Mouse (Mus musculus) fibroblast of lung, adult 2 months (primary cell): ENCODE measurements around the gene Naglu.
A peak's percentile ranks its signal among the peaks of the same experiment; 100 is the strongest.

Experiments used
- DNase-seq: peaks from one replicate; pipeline ENCODE4 v3.0.0-alpha.2; 2011; ENCODE audit warnings: low read depth

Naglu gene

DNA sequence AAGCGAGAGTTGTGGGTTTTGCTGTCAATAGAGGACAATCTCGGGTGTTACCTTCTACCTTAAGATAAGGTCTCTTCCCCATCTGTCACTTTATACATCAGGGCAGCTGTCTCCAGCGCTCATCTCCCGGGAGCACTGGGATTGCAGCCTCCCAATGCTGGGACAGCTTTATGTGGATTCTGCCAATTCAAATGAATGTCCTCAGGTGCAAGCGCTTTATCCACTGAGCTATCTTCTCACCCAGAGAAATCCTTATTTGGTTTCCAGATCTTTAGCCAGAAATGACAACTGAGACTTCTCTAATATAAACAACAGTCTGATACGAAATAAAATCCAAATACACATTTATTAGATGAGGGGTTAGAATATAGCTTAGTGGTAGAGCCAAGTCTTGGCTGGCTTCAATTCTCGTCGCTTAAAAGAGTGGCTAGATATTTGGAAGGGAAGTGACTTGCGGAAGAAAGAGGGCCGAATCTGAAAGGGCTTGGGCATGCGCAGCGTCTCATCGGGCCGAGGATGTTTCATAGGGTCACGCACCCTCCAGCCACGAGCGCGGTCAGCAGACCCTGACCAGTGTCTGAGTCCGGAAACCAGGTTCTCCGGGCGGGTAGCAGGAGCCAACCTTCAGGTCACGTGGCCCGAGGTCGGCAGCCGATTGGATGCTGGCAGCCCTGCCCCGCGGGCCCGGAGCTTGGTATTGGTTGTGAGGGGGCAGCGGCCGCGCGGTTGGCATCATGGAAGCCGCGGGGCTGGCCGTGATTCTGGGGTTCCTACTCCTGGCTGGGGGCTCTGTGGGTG, at the start of gene Naglu:
Gene Naglu (plus strand): TSS at position 622 of the 798 bp plus-strand sequence.
- DNase-seq: peak; percentile 87

DNA sequence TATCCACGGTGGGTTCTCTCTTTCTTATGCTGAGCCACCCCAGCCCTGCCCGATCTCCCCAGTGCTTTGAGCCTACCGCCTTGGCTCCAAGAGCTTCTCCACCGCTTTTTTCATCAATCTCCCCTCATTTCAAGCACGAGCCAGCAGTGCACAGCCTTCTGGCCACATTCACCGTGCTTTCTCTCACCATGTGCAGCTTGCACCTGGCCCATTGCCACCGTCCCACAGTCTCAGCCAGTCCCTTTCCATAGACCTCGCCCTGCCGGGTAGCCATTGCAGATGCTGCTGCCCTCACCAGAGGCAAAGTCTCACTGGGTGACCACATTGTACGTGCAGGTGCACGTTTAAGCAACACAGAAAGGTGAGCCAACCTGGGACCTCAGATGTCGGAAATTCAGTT, 46.4 kb upstream of the Naglu start:
- DNase-seq: no peak

DNA sequence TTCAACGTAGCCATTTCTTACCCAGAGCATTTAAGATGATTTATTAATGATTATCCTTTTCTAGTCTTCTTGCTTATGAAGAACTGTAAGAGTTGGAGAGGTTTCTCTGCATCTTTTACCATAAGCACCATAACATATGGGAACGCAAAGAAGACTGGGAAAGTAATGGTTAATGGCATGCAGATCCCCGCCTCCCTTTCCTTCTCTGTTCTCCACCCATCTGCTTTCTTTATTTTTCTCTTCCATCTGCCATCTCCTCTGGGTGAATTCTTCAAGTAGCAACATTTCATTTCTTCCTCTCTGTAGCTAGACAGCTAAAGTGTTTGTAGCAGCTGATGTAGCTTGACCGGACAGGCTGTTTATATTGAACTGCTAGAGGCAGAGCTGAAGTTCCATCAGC, 45.8 kb upstream of the Naglu start:
- no peak for DNase-seq

DNA sequence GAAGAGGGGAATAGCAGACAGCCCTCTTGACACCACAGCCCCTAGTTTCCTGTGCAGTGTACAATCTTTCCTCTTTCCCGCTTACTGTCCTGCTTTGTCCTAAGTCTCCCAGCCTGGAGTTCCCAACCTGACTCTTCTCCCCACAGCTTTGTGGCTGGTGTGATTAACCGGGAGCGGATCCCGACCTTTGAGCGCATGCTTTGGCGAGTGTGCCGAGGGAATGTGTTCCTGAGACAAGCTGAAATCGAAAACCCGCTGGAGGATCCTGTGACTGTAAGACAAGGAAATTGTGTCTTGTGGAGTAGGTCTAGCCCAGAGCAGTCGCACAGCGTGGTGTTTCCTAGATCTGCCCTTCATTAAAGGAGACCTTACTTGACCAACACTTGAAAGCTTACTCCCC, 42.7 kb upstream of the Naglu start:
- DNase-seq: no peak

DNA sequence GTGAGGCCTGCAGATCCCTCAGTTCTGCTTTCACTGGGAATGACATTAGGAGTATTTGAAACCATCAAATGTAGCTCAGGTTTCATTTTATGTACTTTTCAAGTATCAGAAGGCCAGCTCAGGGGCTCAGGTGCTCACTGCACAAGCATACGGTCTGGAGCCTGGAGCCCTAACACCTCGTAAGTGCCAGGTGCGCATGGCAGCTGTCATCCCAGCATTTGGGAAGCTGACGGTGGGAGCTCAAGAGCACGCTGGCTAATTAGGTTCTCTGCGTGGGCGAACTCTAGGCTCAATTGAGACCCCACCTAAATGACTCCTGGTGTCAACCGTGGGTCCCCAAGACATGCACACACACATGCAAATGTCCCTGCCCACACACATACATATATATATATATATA, 40.5 kb upstream of the Naglu start:
- DNase-seq: no peak

DNA sequence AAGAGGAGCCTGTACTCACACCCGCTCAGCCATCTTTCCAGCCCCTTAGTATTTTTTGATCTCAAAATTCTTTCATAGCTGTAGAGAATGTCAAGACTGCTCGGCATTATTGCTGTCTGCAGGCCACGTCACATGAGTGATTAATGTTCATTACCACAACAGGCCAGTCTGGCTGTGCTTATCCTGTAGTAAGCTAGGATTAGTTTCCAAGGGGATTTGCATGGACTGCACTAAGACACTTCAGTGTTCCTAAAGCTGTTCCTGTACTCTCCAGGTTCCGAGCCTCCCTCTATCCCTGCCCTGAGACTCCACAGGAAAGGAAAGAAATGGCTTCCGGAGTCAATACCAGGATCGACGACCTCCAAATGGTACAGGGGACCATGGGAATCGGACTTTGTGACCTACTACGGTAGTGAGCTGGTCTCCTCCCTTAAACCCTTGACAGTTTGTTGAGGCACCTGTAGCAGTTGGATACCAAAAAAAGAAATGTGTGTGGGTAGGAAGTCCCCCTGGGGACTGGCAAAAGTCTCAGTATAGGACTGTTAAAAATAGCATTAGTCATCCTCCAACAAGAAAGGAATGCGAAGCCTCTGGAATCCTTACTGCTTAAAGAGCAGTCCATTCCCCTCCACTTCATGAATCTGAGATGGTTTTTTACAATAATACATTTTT, 39.5 kb upstream of the Naglu start:
- no peak for DNase-seq

DNA sequence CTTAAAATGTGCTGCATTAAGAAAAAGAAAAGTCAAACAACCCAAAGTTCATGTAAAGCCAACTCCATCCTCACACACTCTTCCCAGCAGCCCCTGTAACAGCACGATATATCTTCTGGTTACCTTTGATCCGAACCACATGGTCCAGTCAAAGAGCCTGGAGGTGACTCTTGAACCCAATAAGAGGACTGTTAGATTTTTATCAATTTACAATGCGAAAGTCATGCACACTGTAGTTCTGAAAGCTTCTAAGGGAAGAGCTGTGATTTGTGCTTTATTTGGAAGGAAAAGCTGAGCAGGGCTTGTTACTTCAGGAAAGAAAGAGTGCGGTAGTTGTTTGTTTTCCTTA, 39.0 kb upstream of the Naglu start:
- no peak for DNase-seq

DNA sequence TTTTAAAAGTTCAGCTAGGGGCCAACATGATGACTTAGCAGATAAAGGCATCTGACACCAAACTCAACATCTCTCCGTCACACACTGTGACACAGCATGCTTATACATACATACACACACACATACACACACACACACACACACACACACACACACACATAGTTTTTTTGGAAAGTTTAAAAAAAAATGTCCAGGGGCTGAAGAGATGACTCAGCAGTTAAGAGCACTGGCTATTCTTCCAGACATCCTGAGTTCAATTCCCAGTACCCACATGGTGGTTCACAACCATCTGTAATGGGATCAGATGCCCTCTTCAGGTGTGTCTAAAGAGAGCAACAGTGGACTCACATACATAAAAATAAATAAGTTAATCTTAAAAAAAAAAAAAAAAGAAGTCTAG, 38.3 kb upstream of the Naglu start:
- DNase-seq: no peak

DNA sequence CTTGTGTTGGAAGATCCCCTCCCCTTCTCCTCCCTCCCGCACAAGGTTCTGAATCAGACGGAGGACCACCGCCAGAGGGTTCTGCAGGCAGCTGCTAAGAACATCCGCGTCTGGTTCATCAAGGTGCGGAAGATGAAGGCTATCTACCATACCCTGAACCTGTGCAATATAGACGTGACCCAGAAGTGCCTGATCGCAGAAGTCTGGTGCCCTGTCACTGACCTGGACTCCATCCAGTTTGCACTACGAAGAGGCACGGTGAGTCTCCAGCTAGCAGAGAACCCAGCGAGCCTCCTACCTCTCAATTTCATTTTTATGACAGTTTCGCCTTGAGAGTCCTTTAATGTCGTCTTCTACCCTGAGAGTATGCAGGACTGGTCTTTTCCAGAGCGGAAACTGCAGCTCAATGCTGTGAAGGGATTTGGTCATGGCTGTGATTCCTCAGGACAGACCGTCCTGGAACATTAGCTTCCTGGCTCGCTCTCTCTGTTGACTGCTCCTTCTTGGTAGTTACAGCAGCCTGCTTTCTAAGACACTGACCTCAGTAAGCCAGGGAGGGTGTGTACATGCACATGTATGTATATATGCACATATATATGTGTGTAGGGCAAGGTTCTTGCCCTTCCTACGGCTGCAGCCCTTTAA, 35.8 kb upstream of the Naglu start:
- no peak for DNase-seq

DNA sequence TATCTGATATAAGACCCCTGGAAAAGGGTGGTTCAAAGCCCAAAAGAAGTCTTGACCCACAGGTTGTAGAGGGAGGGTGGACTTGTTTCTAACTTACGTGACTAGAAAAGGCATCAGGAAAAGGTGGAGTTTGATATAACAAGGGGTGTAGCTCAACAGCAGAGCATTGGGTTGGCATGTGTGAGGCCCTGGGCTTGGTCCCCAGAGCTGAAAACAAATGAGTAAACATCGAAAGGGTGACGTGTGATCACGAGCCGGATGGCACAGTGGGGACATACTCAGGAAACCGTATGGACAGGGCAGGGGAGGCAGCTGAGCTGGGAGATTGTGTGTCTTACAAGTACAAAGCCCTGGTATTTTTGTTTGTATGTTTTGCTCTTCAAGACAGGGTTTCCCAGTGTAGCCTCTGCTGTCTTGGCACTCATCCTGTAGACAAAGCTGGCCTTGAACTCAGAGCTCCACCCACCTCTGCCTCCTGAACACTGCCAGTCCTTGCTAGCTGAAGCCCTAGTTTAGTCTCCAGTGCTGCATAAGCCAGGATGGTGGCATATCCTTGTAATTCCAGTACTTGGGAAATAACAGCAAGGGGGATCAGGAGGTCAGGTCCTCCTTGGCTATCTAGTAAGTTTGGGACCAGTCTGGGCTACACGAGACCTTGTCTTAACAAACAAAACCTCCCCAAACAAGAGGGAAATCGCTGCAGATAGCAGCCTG, 35.0 kb upstream of the Naglu start:
- no peak for DNase-seq

DNA sequence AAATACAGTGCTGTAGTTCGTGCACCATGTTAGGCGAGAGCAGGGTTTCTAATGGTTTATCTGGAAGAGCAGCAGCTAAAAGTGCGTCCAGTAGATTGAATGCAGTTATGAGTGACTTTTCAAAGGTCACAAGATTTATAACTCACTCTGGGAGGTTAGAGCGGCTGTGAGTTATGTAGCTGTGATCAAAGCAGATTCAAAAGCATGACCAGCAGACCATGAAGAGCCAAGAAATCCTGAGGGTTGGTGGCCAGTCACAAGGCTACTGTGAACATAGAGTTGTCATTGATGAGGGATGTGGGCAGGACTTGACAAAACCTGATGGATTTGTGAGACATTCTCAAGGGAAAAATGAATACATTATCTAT, 34.5 kb upstream of the Naglu start:
- no peak for DNase-seq

DNA sequence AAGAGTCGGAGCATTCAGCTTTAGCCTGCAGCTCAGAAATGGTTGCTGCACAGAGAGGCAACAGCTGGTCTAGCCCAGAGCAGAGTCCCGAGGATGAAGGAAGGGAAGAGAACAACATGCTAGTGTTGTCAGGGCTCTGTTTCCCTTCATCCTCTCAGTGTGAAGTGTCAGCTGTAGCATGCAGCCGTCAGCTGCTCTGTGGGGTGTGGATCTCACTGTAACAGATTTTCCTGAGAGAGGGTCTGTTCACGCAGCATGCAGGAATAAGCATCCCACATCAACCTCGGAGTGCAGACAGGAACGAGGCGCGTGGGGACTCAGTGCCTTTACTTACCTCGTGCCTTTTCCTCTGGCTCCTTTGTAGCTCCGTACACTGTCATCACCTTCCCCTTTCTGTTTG, 32.0 kb upstream of the Naglu start:
- no peak for DNase-seq

DNA sequence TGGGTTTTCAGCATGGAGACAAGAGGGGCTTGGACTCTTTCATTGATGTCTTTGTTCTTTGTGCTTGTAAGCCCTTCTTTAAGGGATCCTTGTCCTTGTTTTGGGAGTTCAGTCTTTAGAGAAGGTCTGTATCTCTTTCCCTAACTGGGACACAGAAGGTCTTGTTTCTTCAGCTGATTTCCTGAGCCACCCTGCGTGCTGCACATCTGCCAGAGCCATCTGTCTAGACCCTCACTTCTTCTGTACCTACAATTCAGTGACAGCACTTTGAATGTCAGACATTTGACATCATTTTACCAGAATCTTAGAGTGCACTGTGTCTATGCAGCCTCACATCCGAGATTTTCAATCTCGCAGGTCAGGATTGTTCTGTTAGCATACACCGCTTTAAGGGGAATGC, 24.0 kb upstream of the Naglu start:
- DNase-seq: no peak

DNA sequence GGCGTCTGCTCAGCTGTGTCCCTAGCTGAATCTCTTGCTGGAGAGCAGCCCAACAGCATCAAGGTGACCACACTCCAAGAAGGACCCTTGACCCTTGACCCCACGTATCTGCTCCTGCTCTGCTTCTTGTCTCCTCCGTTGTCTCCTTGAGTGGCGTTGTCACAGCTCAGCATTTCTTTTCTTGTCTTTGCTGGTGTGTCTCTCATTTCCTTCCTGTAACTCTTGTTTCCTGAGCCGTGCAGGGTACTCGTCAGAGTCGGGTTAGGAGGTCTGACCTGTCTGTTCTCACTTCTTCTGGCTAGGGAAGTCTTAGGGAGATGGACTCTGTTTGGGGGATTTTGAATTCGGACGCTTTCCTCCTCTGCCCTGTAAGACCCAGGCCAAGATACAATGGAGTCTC, 23.4 kb upstream of the Naglu start:
- DNase-seq: no peak

DNA sequence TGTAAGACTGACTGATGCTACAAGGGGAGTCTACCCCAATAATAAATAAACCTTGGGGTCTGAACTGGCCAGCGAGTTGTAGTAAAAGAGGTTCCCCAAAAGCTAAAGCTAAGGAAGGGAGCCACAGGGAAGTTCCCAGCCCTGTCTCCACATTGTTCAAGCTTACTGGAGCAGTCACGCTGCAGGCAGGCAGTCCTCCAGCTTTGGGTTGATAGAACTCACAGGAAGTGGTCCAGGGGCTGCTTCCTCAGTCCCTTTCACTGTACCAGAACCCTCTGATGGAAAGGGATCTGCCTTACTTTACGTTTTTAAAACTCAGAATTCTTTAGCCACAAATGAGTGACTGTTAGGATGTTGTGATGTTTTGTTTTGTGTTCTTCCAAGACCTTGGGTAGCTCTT, 22.3 kb upstream of the Naglu start:
- DNase-seq: no peak

DNA sequence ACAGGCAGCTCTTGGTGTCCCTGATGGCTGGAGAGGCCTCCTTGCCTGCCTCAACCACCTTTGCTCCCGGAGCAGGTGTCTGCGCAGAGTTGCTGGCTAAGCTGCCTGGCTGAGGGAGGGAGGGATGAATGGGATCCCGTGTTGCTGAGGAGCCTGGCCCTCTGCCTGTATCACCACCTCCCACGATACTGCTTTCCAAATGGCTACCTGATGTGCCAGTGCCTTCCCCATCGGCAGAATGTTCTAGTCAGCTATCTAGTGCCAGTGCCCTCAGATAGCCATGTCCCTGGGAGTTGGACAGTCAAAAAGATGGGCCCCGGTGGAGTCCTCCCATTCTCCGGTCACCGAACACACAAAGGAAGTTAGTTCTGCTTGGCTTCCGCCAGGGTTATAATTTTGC, 19.5 kb upstream of the Naglu start:
- DNase-seq: no peak

DNA sequence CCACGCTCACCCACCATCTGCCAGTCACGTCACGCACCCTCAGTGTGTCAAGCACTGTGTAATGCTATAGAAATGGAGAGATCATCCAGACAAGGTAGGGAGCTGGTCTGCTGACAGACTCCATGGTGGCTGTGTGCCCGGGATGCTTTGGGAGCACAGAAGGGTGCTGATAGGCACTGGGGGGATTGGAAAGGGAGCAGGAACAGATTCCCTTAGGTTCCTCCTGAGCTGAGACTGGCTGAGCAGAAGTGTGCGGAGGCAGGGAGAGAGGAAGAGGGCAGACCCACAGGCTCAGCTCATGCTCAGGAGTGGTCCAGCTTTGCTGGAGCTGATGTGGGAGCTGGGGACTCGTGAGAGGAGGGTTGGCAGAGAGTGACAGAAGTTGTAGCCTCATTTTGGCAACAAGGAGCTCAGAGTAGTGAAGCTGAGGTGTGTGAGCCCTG, 18.7 kb upstream of the Naglu start:
- no peak for DNase-seq

DNA sequence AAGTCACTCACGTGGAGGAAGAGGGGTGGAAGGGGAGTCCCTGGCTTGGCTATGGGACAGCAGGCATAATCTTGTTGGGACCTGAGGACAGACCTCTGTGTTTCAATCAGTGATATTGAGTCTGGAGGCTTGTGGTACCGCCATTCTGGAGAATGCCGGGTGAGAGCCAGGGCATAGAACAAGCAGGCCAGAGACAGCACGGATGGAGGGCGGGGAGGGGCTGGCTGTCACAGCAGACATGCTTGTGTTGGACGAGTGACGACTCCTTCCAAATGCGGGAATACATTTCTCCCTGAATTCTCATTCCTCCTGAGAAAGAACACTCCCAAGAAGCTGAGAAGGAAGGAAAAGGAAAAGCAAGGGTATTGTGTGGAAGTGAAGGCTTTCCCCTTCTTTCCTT, 18.2 kb upstream of the Naglu start:
- no peak for DNase-seq

DNA sequence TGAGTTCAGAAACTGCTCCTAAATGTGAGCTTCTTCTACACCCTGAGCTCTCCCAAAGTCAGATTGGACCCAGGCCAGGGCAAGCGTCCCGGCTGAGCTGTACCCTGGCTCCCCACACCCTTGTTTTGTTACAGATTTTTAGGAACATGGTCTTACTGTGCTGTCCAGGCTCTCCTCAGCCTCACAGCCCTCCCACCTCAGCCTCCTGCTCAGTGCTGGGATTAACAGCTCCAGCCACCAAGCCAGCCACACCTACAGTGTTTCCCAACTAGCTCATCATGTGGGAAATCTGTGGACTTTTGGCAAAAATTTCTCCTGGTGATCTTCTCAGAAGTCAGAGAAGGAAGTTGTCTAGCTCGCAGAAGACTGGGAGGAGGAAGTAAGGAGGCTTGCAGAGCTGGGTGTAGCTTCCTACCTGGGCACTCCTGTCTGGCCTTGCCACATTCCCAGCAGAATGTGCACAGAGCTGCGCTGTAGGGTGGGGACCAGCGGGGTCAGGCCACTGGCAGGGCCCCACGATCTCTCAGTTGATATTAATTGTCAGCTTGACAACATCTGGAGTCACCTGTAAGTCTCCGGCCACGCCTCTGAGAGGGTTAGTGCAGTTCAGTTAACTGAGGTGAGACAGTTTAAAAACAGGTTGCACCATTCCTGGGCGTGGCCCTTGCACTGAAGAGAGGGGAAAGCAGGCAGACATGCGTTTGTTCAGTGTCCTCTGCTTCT, 16.9 kb upstream of the Naglu start:
- DNase-seq: no peak

DNA sequence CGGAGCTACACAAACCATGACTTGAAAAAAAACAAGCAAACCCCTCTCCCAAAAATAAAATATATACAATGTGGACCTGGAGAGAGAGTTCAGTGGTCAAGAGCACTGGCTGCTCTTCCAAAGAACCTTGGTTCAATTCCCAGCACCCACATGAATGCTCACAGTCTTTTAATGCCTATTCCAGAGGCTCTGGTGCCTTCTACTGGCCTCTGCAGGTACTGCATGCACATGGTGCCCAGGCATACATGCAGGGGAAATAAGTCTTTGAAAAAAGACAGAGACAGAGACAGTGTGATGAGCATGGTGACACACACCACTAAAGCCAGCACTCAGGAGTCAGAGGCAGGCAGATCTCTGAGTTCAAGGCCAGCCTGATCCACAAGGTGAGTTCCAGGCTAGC, 15.8 kb upstream of the Naglu start:
- DNase-seq: no peak

DNA sequence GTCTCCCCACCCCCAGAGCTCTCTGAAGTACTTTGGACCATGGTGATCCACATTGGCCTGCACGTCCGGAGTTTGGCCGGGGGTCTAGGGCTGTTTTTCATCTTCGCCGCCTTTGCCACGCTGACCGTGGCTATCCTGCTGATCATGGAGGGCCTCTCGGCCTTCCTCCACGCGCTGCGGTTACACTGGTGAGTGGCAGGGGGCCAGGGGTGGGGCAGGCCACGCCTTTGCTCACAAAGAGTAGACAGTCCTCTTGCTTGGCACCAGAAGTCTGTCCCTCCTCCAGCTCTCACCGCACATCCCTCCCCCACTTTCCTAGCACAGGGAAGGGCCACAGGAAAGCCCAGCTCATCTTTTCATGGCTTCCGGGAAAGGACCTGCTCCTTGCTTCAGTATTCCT, 14.4 kb upstream of the Naglu start:
- DNase-seq: no peak

DNA sequence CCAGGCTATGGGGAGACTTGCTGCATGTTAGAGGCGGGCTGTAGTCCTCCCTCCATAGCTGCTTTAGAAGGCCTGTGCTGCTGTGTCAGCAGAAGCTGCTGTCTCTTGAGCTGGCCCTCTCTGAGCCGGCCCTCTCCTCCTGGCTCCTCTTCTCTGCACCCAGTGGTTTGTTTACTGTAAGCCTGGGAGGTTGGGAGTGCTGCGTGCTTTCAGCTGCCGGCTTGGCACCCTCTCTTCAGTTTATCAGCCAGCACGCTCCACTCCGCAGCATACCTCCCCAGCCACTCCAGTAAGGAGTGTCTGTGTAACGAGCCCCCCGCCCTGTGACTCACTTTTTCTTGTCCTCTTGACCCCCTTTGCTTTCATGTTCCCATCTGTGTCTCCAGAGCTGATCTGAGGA, 12.9 kb upstream of the Naglu start:
- no peak for DNase-seq
